Mouse (Mus musculus) hindbrain, embryonic 11.5 days (tissue): ENCODE results near the gene Rtn4r. TPM values are rescaled to one million over a fixed set of nuclear protein-coding genes. Genes with fewer than 3 reads are reported as not detected.

Experiments used
- ATAC-seq: fragments of 200-750 bp; cut with Nextera tagmentation; 2 replicates; pipeline ENCODE4 v1.8.0; 2017; ENCODE audit warnings: mild to moderate bottlenecking, moderate TSS enrichment, moderate library complexity; ENCODE audit not compliant: low FRiP score
- DNase-seq: peaks from one replicate; pipeline ENCODE4 v3.0.0-alpha.2; 2015; ENCODE audit warnings: low spot score
- H3K27ac ChIP-seq: fragments of 300-500 bp; sonication (generic); 2 replicates; pipeline ENCODE4 v1.5.1; 2014; ENCODE audit warnings: mild to moderate bottlenecking, low read depth, low read length
- H3K27me3 ChIP-seq: fragments of 300-500 bp; sonication (generic); 2 replicates; pipeline ENCODE4 v1.6.1; 2014; ENCODE audit warnings: mild to moderate bottlenecking, low read length, moderate library complexity, mixed read lengths; ENCODE audit not compliant: control insufficient read depth, insufficient read depth
- H3K36me3 ChIP-seq: fragments of 300-500 bp; sonication (generic); 2 replicates; pipeline ENCODE4 v1.6.1; 2014; ENCODE audit warnings: mild to moderate bottlenecking, low read length, moderate library complexity, mixed read lengths; ENCODE audit not compliant: control insufficient read depth, insufficient read depth
- H3K4me1 ChIP-seq: fragments of 300-500 bp; sonication (generic); replicated peaks from 2 replicates; pipeline ENCODE4 v1.6.1; 2014; ENCODE audit warnings: low read length, mixed read lengths; ENCODE audit not compliant: control insufficient read depth, insufficient read depth
- H3K4me2 ChIP-seq: fragments of 300-500 bp; sonication (generic); replicated peaks from 2 replicates; pipeline ENCODE4 v1.6.1; 2014; ENCODE audit warnings: mild to moderate bottlenecking, low read depth, low read length
- H3K4me3 ChIP-seq: fragments of 300-500 bp; sonication (generic); 2 replicates; pipeline ENCODE4 v1.5.1; 2014; ENCODE audit warnings: low read depth, low read length
- H3K9ac ChIP-seq: fragments of 300-500 bp; sonication (generic); 2 replicates; pipeline ENCODE4 v1.6.1; 2014; ENCODE audit warnings: low read depth, low read length
- H3K9me3 ChIP-seq: fragments of 300-500 bp; sonication (generic); 2 replicates; pipeline ENCODE4 v1.6.1; 2016; ENCODE audit warnings: low read length; ENCODE audit not compliant: control insufficient read depth
- WGBS: fragments of 180-500 bp; shearing (Covaris S2); extraction: QIAGEN DNeasy Blood & Tissue Kit; methylation state at CpG from one replicate; pipeline ENCODE4 v1.1.7; 2014; 5-methylcytosine and 5-hydroxymethylcytosine counted together
- polyA plus RNA-seq: library from polyadenylated mRNA; unstranded; fragments of >200 nt; fragmentation: Nextera tagmentation; extraction: Ambion mirVana; gene quantifications from 2 replicates; pipeline ENCODE4 v1.2.1, GENCODE M21; 2014

The Rtn4r gene
- polyA plus RNA-seq, 1 experiment from 2014 or later = 3.3 TPM

- no peak overlapping the region for H3K4me2 ChIP-seq
- H3K4me1 ChIP-seq = 0 out of 2 replicates have a peak, but pooled peaks cover 2% of the 10 kb centered on the region
- no peaks in the 10 kb centered on the region for H3K36me3 ChIP-seq
- 65% methylated on average over 12 of the region's 12 CpGs for WGBS
- DNase-seq (no peak), ATAC-seq (peak; percentile 35)
- H3K4me3 ChIP-seq = no peak overlapping the region
- peak overlapping the region; percentile 58; the same call in 1 of the 2 replicates for H3K27ac ChIP-seq
- H3K9ac ChIP-seq = peak overlapping the region; percentile 34; the same call in 1 of the 2 replicates
- H3K27me3 ChIP-seq = no peaks in the 10 kb centered on the region
- H3K9me3 ChIP-seq = no peaks in the 10 kb centered on the region
Observed at GRCm38 (mm10) chr16:18156579-18157350, 29.3 kb downstream of the Rtn4r start.

DNA sequence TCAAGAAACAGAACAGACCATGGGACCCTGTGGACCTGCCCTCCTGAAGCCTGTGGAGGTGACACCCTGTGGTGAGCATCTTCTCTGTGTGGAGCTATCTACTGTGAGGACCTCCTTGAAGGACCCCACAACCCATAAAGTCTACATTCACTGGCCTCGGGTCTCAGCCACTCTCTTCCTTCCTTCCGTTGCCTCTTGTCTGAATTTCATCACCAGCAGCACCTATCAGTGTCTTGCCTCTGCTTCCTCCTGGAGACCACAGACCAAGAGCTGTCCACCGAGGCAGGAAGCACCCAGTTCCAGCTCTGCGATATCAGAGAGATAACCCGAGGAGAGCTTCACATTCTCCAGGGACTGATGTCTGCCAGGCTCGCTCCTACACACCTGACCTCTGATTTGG, 31.8 kb downstream of the Rtn4r start:
- Histone ChIP-seq H3K27me3 (no peaks in the 10 kb centered on the region), H3K27ac (no peak overlapping the region), H3K4me3 (no peak overlapping the region), H3K9me3 (no peaks in the 10 kb centered on the region), H3K36me3 (no peaks in the 10 kb centered on the region), H3K4me2 (no peak overlapping the region), H3K9ac (no peak overlapping the region), H3K4me1 (0 out of 2 replicates have a peak, but pooled peaks cover 2% of the 10 kb centered on the region)
- WGBS = 86% methylated on average over 6 of the region's 6 CpGs
- DNase-seq (no peak), ATAC-seq (no peak)

- no peaks in the 10 kb centered on the region for H3K36me3 ChIP-seq
- H3K27ac ChIP-seq = no peak overlapping the region
- no peaks in the 10 kb centered on the region for H3K9me3 ChIP-seq
- WGBS = 75% methylated on average over 1 of the region's 1 CpGs
- no peaks in the 10 kb centered on the region for H3K27me3 ChIP-seq
- H3K4me3 ChIP-seq = no peak overlapping the region
- DNase-seq (no peak), ATAC-seq (no peak)
- no peak overlapping the region for H3K4me2 ChIP-seq
- H3K9ac ChIP-seq = no peak overlapping the region
- 0 out of 2 replicates have a peak, but pooled peaks cover 2% of the 10 kb centered on the region for H3K4me1 ChIP-seq
Observed at GRCm38 (mm10) chr16:18159778-18160177, 32.3 kb downstream of the Rtn4r start.

- no peak overlapping the region for H3K9ac ChIP-seq
- H3K36me3 ChIP-seq = no peaks in the 10 kb centered on the region
- no peak overlapping the region for H3K4me3 ChIP-seq
- H3K27ac ChIP-seq = no peak overlapping the region
- H3K27me3 ChIP-seq = no peaks in the 10 kb centered on the region
- DNase-seq (no peak), ATAC-seq (0 out of 2 replicates have a peak, but pooled peaks have one; percentile 16)
- no peaks in the 10 kb centered on the region for H3K4me1 ChIP-seq
- no peak overlapping the region for H3K4me2 ChIP-seq
- no peaks in the 10 kb centered on the region for H3K9me3 ChIP-seq
- WGBS = 54% methylated on average over 7 of the region's 7 CpGs
Observed at GRCm38 (mm10) chr16:18160514-18160913, 33.1 kb downstream of the Rtn4r start.

DNA sequence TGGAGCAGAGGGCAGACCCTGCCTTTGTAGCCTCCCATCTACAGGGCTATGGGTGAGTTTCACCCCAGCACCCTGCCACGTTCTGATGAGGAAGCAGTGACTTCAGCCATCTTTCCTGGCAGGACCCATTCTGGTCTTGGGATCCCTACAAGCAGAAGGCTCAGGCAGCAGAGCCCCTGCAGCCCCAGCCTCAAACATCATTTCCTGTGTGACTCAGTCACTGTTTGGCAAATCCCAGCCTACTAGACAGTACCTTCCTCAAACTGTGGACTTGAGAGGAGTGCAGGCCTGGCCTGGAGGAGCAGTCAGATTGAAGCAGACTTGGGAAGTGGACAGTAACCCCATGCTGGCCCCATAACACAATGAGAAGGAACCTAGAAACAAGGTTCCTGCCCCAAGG, 33.7 kb downstream of the Rtn4r start:
- no peaks in the 10 kb centered on the region for H3K27me3 ChIP-seq
- H3K9ac ChIP-seq = no peak overlapping the region
- no peak for DNase-seq
- no peaks in the 10 kb centered on the region for H3K9me3 ChIP-seq
- no peak overlapping the region for H3K4me3 ChIP-seq
- ATAC-seq = no peak
- H3K4me2 ChIP-seq = no peak overlapping the region
- no peak overlapping the region for H3K27ac ChIP-seq
- H3K36me3 ChIP-seq = no peaks in the 10 kb centered on the region
- 72% methylated on average over 1 of the region's 1 CpGs for WGBS
- H3K4me1 ChIP-seq = no peaks in the 10 kb centered on the region

GRCm38 (mm10) chr16:18164642-18165238, 37.3 kb downstream of the Rtn4r start:
- peak; percentile 47; the same call in 1 of the 2 replicates for ATAC-seq
- no peaks in the 10 kb centered on the region for H3K4me1 ChIP-seq

DNA sequence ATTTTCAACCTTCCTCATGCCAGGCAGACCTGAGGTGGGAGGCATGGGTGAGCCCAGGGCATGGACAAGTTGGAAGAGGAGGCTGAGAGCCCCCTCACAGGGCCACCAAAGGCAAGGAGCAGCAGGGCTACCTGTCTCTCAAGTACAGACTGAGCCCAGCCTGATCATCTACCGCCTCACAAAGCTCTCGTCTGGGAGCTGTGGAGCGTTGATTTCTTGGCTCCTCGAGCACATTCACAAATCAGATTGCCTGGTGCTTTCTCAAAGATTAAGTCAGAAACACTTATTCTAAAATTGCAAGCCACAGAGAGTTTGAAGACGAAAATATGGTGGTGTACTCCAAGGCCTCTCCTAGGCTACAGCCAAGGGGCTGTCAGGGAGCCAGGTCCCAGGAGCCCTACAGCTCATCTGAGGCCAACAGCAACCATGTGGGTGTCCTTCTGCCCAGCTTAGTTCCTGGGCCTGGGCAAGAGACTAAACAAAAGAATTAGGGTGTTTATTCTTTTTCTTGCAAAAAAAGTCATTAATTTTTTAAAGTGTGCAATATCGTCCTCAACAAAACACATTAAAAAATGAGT, 39.3 kb downstream of the Rtn4r start:
- H3K27me3 ChIP-seq = no peaks in the 10 kb centered on the region
- no peak for ATAC-seq
- WGBS = 85% methylated on average over 6 of the region's 6 CpGs
- no peaks in the 10 kb centered on the region for H3K36me3 ChIP-seq
- no peaks in the 10 kb centered on the region for H3K9me3 ChIP-seq
- H3K9ac ChIP-seq = no peak overlapping the region
- no peak for DNase-seq
- no peaks in the 10 kb centered on the region for H3K4me1 ChIP-seq
- no peak overlapping the region for H3K4me3 ChIP-seq
- no peak overlapping the region for H3K4me2 ChIP-seq
- H3K27ac ChIP-seq = no peak overlapping the region

More at GRCm38 (mm10) chr16:18164642-18165238, 37.3 kb downstream of the Rtn4r start:
- Histone ChIP-seq H3K9me3 (no peaks in the 10 kb centered on the region), H3K4me3 (no peak overlapping the region), H3K36me3 (no peaks in the 10 kb centered on the region), H3K4me2 (no peak overlapping the region), H3K9ac (no peak overlapping the region), H3K27ac (no peak overlapping the region), H3K27me3 (no peaks in the 10 kb centered on the region)
- WGBS = 20% methylated on average over 2 of the region's 2 CpGs
- no peak for DNase-seq

GRCm38 (mm10) chr16:18169156-18169555, 41.7 kb downstream of the Rtn4r start:
- no peak for ATAC-seq
- DNase-seq = no peak
- Histone ChIP-seq H3K36me3 (no peaks in the 10 kb centered on the region), H3K9ac (0 out of 2 replicates have a peak overlapping the region, but pooled peaks have one; percentile 19), H3K9me3 (no peaks in the 10 kb centered on the region), H3K4me1 (no peaks in the 10 kb centered on the region), H3K27me3 (no peaks in the 10 kb centered on the region), H3K27ac (no peak overlapping the region), H3K4me3 (no peak overlapping the region), H3K4me2 (no peak overlapping the region)
- 79% methylated on average over 5 of the region's 5 CpGs for WGBS
